30 mouse cellular contexts compared by ENCODE assay signal in genomic region chr16:15354901-15355300, GRCm38 (mm10). TPM values are rescaled to one million over a fixed set of nuclear protein-coding genes. Genes with fewer than 3 reads are reported as not detected.
DNase-seq lines count a peak whose midpoint lies in the region; ATAC-seq and TF ChIP-seq lines count a peak whose summit lies in the region.
"Had no signal": no experiment of that assay in that cellular context is flagged by ENCODE, and none has a peak within 500 bp of the region (broad histone marks: within the 10 kb centered on the region; RNA-seq: fewer than 3 reads in every experiment).

No protein-coding gene starts in this region.

- H3K9me3 ChIP-seq in heart, embryonic 16.5 days (replicated peaks; ENCODE audit: control insufficient read depth, low read length) = no peaks in the 10 kb centered on the region
- H3K9me3 ChIP-seq in lung, postnatal 0 days (ENCODE audit: low read length) = no peaks in the 10 kb centered on the region
- H3K9me3 ChIP-seq: heart, embryonic 15.5 days; hindbrain, embryonic 10.5 days; liver, embryonic 13.5 days; midbrain, embryonic 10.5 days; neural tube, embryonic 15.5 days had no signal

- H3K4me1 ChIP-seq in heart, embryonic 16.5 days (ENCODE audit: control insufficient read depth, insufficient read depth, low read length) = peaks cover 3% of the 10 kb centered on the region; the same call in 1 of the 2 replicates
- peaks cover 4% of the 10 kb centered on the region; the same call in 1 of the 2 replicates for H3K4me1 ChIP-seq in lung, postnatal 0 days (ENCODE audit: insufficient read depth, low read depth, low read length)
- peaks cover 2% of the 10 kb centered on the region; the same call in 1 of the 2 replicates for H3K4me1 ChIP-seq in lung, adult 2 months (ENCODE audit: control insufficient read depth, insufficient read depth, low read length)
- peaks cover 11% of the 10 kb centered on the region; the same call in 1 of the 2 replicates for H3K4me1 ChIP-seq in embryonic fibroblast, embryonic 13.5 days (ENCODE audit: control insufficient read depth, insufficient read depth, low read length)
- H3K4me1 ChIP-seq: hindbrain, embryonic 10.5 days; liver, embryonic 13.5 days; midbrain, embryonic 10.5 days; neural tube, embryonic 15.5 days had no signal

- H3K27ac ChIP-seq in heart, embryonic 16.5 days (ENCODE audit: low read length) = peak overlapping the region; percentile 2; the same call in 1 of the 2 replicates
- peak overlapping the region; percentile 27; the same call in 1 of the 2 replicates for H3K27ac ChIP-seq in lung, postnatal 0 days (ENCODE audit: low read length)
- peak overlapping the region; percentile 24; the same call in 1 of the 2 replicates for H3K27ac ChIP-seq in embryonic fibroblast, embryonic 13.5 days (ENCODE audit: insufficient read depth, low read length)
- H3K27ac ChIP-seq: hindbrain, embryonic 10.5 days; liver, embryonic 13.5 days; macrophage; midbrain, embryonic 10.5 days; neural tube, embryonic 15.5 days had no signal

- 36% methylated on average over 2 of the region's 2 CpGs for WGBS in heart, embryonic 16.5 days
- 22% methylated on average over 2 of the region's 2 CpGs for WGBS in lung, postnatal 0 days
- WGBS in lung, adult 2 months = 30% methylated on average over 2 of the region's 2 CpGs

- intact Hi-C loops in heart, postnatal 36 days (cut with DNase I) = loop anchor here (5.0 kb wide), 2 partner anchors 638 to 653 kb away; no protein-coding TSS in a partner anchor

- no peak for TF ChIP-seq CTCF in lung, postnatal 0 days (IDR thresholded peaks at IDR 0.05)
- no peak for TF ChIP-seq CTCF in lung, adult 2 months (IDR thresholded peaks at IDR 0.05; ENCODE audit: insufficient read depth, low read length)
- TF ChIP-seq CTCF in embryonic fibroblast, embryonic 13.5 days (IDR thresholded peaks at IDR 0.05; ENCODE audit: borderline replicate concordance, insufficient read depth, low read length) = no peak

- H3K27me3 ChIP-seq in heart, embryonic 16.5 days (ENCODE audit: control insufficient read depth, insufficient read depth, low read length) = no peaks in the 10 kb centered on the region
- H3K27me3 ChIP-seq in lung, postnatal 0 days (replicated peaks; ENCODE audit: insufficient read depth, low read length) = no peaks in the 10 kb centered on the region
- H3K27me3 ChIP-seq: heart, embryonic 15.5 days; liver, embryonic 13.5 days; neural tube, embryonic 15.5 days; Patski had no signal

- no peaks in the 10 kb centered on the region for H3K36me3 ChIP-seq in heart, embryonic 16.5 days (ENCODE audit: control insufficient read depth, insufficient read depth)
- no peaks in the 10 kb centered on the region for H3K36me3 ChIP-seq in lung, postnatal 0 days (ENCODE audit: insufficient read depth, low read length)
- H3K36me3 ChIP-seq: heart, embryonic 15.5 days; hindbrain, embryonic 10.5 days; liver, embryonic 13.5 days; midbrain, embryonic 10.5 days; neural tube, embryonic 15.5 days had no signal

- no peak overlapping the region for H3K4me3 ChIP-seq in heart, embryonic 16.5 days (ENCODE audit: low read length)
- no peak overlapping the region for H3K4me3 ChIP-seq in lung, postnatal 0 days (ENCODE audit: low read depth, low read length)
- no peak overlapping the region for H3K4me3 ChIP-seq in lung, adult 2 months (replicated peaks; ENCODE audit: extremely low read depth, low read depth, low read length)
- H3K4me3 ChIP-seq in embryonic fibroblast, embryonic 13.5 days (ENCODE audit: insufficient read depth, low read length) = no peak overlapping the region
- H3K4me3 ChIP-seq: heart, embryonic 15.5 days; hindbrain, embryonic 10.5 days; liver, embryonic 13.5 days; midbrain, embryonic 10.5 days; neural tube, embryonic 15.5 days had no signal

- TF ChIP-seq EP300 in lung, postnatal 0 days (IDR thresholded peaks at IDR 0.05) = no peak

- TF ChIP-seq POLR2A in lung, adult 2 months (IDR thresholded peaks at IDR 0.05; ENCODE audit: borderline replicate concordance, extremely low read depth, low read depth, low read length) = no peak
- TF ChIP-seq POLR2A in embryonic fibroblast, embryonic 13.5 days (IDR thresholded peaks at IDR 0.05; ENCODE audit: low read depth, low read length) = no peak

- ATAC-seq in heart, embryonic 16.5 days (replicated peaks; ENCODE audit: extremely low read depth, insufficient read depth, low FRiP score) = no peak
- ATAC-seq in lung, postnatal 0 days = peak; percentile 52
- ATAC-seq: forebrain, postnatal 0 days had no signal

- no peak overlapping the region for H3K9ac ChIP-seq in heart, embryonic 16.5 days (ENCODE audit: low read length)
- H3K9ac ChIP-seq in lung, postnatal 0 days (replicated peaks; ENCODE audit: low read depth) = no peak overlapping the region
- H3K9ac ChIP-seq: forebrain, postnatal 0 days; heart, embryonic 15.5 days; liver, embryonic 13.5 days; neural tube, embryonic 15.5 days had no signal

- no peak overlapping the region for H3K4me2 ChIP-seq in heart, embryonic 16.5 days (ENCODE audit: low read depth, low read length)
- no peak overlapping the region for H3K4me2 ChIP-seq in lung, postnatal 0 days (replicated peaks; ENCODE audit: low read depth, low read length)
- H3K4me2 ChIP-seq: heart, embryonic 15.5 days; liver, embryonic 13.5 days; neural tube, embryonic 15.5 days had no signal

- no peak for DNase-seq in heart, postnatal 36 days
- peak; percentile 45 for DNase-seq in lung, postnatal 0 days (ENCODE audit: low spot score)
- DNase-seq in lung, adult 2 months = no peak
- DNase-seq in NIH3T3 (ENCODE audit: low read depth) = peak; percentile 54
- no peak for DNase-seq in layer of hippocampus, adult 9-11 months
- DNase-seq in frontal cortex, adult 2 months (ENCODE audit: extremely low spot score in 1 of 2, low spot score in 1 of 2) = no peak
- DNase-seq: cerebellum, adult 2 months; cerebellum, postnatal 25 days; embryo, embryonic 11 days; forebrain, postnatal 0 days; kidney, adult 11 months; kidney, postnatal 4 days; liver, embryonic 13.5 days; spleen, adult 18-20 months; thymus, adult 2 months had no signal

RNA-seq across cellular contexts. Expression of gene Gm21897, which starts 37.6 kb away (rescaled TPM):
- not detected in 2 replicates for polyA plus RNA-seq in heart, embryonic 16.5 days (2015; fragmentation: Nextera tagmentation; extraction: Ambion mirVana)
- total RNA-seq in heart, postnatal 36 days (2021) = not detected
- polyA plus RNA-seq in lung, postnatal 0 days (2015; fragmentation: Nextera tagmentation; extraction: Ambion mirVana) = not detected in 2 replicates
- polyA plus RNA-seq in lung, adult 2 months (2012; rRNA removed) = not detected in 2 replicates
- polyA plus RNA-seq in embryonic fibroblast, embryonic 13.5 days (2011; ENCODE audit: insufficient read length, low read depth, missing spikeins) = not detected in 2 replicates
- not detected in 2 replicates for polyA plus RNA-seq in frontal cortex, adult 2 months (2012; rRNA removed)
- total RNA-seq: adrenal gland, adult 18-20 months; forebrain, postnatal 0 days; gastrocnemius, postnatal 4 days; left cerebral cortex, adult 18-20 months; left cerebral cortex, postnatal 36 days had no signal
- polyA plus RNA-seq: cerebellum, adult 2 months; forebrain, embryonic 11.5 days; forebrain, postnatal 0 days; heart, embryonic 15.5 days; hindbrain, embryonic 10.5 days; kidney, embryonic 16.5 days; limb, embryonic 14.5 days; liver, embryonic 13.5 days; midbrain, embryonic 10.5 days; neural tube, embryonic 15.5 days; Patski; thymus, adult 2 months had no signal

Comparison
In these comparisons a context has a peak if more than half of its experiments do, and no peak if none do; other contexts are left out.
1. DNase-seq: peak in lung, postnatal 0 days (single experiment) and NIH3T3 (single experiment); none in heart, postnatal 36 days (0 of 2), lung, adult 2 months (single experiment), layer of hippocampus, adult 9-11 months (single experiment) and frontal cortex, adult 2 months (0 of 2).
2. Peak in every context shown above with its lines, with median percentiles within 50 percentile points of each other: H3K27ac ChIP-seq.